Mouse (Mus musculus): ENCODE results near the gene Cyb5d2. TPM values are rescaled to one million over a fixed set of nuclear protein-coding genes. Genes with fewer than 3 reads are reported as not detected.

The Cyb5d2 gene
- polyA plus RNA-seq (2014; fragmentation: Nextera tagmentation; extraction: Ambion mirVana): 3.0 and 4.7 TPM in 2 replicates

DNA sequence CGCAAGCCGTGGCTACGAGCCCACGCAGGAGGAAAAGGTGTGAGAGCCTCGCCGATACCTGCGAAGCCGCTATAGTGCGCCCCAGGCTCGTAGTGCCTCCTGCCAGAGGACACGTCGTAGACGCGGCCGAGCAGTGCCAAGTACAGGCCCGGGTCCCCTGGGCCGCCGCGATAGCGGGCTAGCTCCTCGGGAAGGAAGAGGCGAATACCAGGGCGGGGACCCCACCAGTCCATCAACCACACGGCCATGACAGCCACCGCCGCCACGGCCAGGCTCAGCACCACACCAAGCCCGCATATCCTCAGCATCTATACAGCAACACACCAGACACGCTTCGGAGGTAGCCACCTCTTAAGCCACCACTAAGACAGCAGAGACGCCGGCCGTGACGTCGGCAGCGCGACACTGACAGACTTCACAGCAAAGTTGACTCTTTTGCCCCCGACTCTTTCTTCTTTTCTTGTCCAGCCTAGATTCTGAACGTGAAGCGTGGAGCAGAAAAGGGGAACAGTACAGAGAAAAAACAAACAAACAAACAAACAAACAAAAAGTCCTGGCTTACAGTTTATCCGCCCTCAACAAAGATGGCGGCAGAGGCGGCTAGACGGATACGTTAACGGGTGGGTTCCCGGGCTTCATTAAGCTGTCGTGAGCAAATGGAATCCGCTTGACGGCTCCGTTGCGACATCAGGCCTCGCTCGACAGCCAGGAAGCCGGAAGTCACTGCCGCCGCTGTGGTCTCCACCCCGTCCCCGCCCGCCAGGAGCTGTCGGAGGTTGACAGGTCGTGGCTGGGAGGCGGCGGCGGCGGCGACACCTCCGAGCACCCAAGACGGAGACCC lies at the start of gene Cyb5d2, which contains the start of gene Zzef1:
Cyb5d2 (minus strand) TSS at position 688 of the 841 bp plus-strand sequence.
Zzef1 (plus strand) TSS at position 772 of the 841 bp plus-strand sequence.
- DNase-seq (ENCODE audit: low spot score, missing footprints) (peak; percentile 97), ATAC-seq (ENCODE audit: low FRiP score) (peak; percentile 93)
- Histone ChIP-seq H3K4me1 (ENCODE audit: control insufficient read depth, insufficient read depth, low read length) (peaks cover 2% of the 10 kb centered on the region; the same call in 1 of the 2 replicates), H3K9ac (ENCODE audit: low read length) (peak within 1 kb of the TSS; percentile 79), H3K4me3 (ENCODE audit: low read depth, low read length) (peak within 1 kb of the TSS; percentile 95), H3K9me3 (ENCODE audit: control insufficient read depth, low read length) (no peaks in the 10 kb centered on the region), H3K27me3 (ENCODE audit: control insufficient read depth, insufficient read depth, low read length) (no peaks in the 10 kb centered on the region), H3K4me2 (peak within 1 kb of the TSS; percentile 64), H3K27ac (ENCODE audit: low read depth, low read length) (peak within 1 kb of the TSS; percentile 4), H3K36me3 (ENCODE audit: control insufficient read depth, insufficient read depth, low read length) (no peaks in the 10 kb centered on the region)
- under 1% methylated on average over 69 of the region's 69 CpGs for WGBS

DNA sequence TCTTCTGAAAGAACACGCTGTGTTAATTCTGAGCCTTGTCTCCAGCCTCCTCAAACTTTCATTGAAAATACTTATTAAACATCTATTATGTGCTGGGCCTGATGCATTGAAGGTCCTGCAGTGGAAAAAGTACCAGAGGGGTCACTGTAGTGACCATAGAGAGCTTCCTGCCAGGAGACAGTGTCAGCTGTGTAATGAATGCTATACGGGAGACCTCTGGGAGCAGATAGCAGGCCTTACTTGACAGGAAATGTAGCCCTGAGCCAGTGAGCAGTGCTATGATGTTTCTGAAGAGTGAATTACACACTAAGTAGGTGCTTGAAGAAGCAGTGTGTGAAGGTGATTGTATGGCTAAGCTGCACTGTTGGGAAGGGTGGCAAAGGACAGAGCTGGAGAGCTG lies 49.6 kb upstream of the Cyb5d2 start:
- Histone ChIP-seq H3K27me3 (ENCODE audit: control insufficient read depth, insufficient read depth, low read length) (no peaks in the 10 kb centered on the region), H3K4me3 (ENCODE audit: low read depth, low read length) (no peak overlapping the region), H3K4me1 (ENCODE audit: control insufficient read depth, insufficient read depth, low read length) (no peaks in the 10 kb centered on the region), H3K9me3 (ENCODE audit: control insufficient read depth, low read length) (no peaks in the 10 kb centered on the region), H3K36me3 (ENCODE audit: control insufficient read depth, insufficient read depth, low read length) (peaks cover 5% of the 10 kb centered on the region; the same call in 1 of the 2 replicates), H3K27ac (ENCODE audit: low read depth, low read length) (no peak overlapping the region), H3K9ac (ENCODE audit: low read length) (no peak overlapping the region), H3K4me2 (no peak overlapping the region)
- peak; percentile 56 for DNase-seq (ENCODE audit: low spot score, missing footprints)
- 85% methylated on average over 2 of the region's 2 CpGs for WGBS
- ATAC-seq (ENCODE audit: low FRiP score): no peak

DNA sequence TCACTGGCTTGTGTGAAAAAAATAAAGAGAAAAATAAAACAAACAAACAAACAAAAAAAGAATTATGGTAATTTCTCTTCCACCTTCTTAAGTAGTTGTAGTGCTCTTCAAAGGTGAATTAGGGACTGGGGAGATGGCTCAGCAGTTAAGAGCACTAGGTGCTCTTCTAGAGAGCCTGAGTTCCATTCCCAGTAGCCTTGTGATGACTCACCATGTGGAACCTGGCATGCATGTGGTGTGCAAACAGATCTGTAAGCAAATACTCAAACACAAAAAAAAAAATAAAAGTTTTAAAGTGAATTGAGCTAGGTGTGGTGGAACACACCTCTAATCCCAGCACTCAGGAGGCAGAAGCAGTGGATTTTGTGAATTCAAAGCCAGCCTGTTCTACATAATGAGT lies 47.6 kb upstream of the Cyb5d2 start:
- no peak overlapping the region for H3K4me3 ChIP-seq (ENCODE audit: low read depth, low read length)
- H3K27me3 ChIP-seq (ENCODE audit: control insufficient read depth, insufficient read depth, low read length): no peaks in the 10 kb centered on the region

DNA sequence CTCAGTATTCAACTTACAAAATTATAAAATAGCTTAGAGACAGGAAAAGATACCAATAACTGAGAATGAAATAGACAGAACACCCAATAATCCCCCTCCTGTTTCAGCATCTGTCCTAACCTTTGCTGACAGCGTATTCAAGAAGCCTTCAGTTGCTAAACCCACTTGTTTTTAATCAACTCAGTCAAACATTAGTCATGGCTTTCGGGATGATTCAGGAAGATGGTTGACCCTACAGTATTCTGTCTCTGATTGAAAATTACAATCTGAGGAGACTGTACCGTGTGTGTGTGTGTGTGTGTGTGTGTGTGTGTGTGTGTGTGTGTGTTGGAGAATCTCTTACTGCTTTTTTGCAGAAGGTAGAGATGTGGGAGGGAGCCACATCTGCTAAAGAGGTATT lies 46.8 kb upstream of the Cyb5d2 start:
- WGBS: 84% methylated on average over 3 of the region's 3 CpGs
- H3K27me3 ChIP-seq (ENCODE audit: control insufficient read depth, insufficient read depth, low read length): no peaks in the 10 kb centered on the region
- no peak overlapping the region for H3K4me2 ChIP-seq
- no peaks in the 10 kb centered on the region for H3K36me3 ChIP-seq (ENCODE audit: control insufficient read depth, insufficient read depth, low read length)
- H3K4me3 ChIP-seq (ENCODE audit: low read depth, low read length): no peak overlapping the region
- no peaks in the 10 kb centered on the region for H3K4me1 ChIP-seq (ENCODE audit: control insufficient read depth, insufficient read depth, low read length)
- no peak for DNase-seq (ENCODE audit: low spot score, missing footprints)
- no peak overlapping the region for H3K27ac ChIP-seq (ENCODE audit: low read depth, low read length)
- ATAC-seq (ENCODE audit: low FRiP score): no peak
- H3K9ac ChIP-seq (ENCODE audit: low read length): no peak overlapping the region
- no peaks in the 10 kb centered on the region for H3K9me3 ChIP-seq (ENCODE audit: control insufficient read depth, low read length)

More for the DNA sequence above, 47.6 kb upstream of the Cyb5d2 start:
- Histone ChIP-seq H3K4me2 (no peak overlapping the region), H3K9ac (ENCODE audit: low read length) (no peak overlapping the region), H3K27ac (ENCODE audit: low read depth, low read length) (no peak overlapping the region), H3K36me3 (ENCODE audit: control insufficient read depth, insufficient read depth, low read length) (peaks cover under 1% of the 10 kb centered on the region; the same call in 1 of the 2 replicates), H3K4me1 (ENCODE audit: control insufficient read depth, insufficient read depth, low read length) (no peaks in the 10 kb centered on the region), H3K9me3 (ENCODE audit: control insufficient read depth, low read length) (no peaks in the 10 kb centered on the region)
- DNase-seq (ENCODE audit: low spot score, missing footprints) (no peak), ATAC-seq (ENCODE audit: low FRiP score) (no peak)

GRCm38 (mm10) chr11:72829869-72830268 lies 33.9 kb upstream of the Cyb5d2 start:
- Histone ChIP-seq H3K4me2 (no peak overlapping the region), H3K4me3 (ENCODE audit: low read depth, low read length) (no peak overlapping the region), H3K4me1 (ENCODE audit: control insufficient read depth, insufficient read depth, low read length) (no peaks in the 10 kb centered on the region), H3K9ac (ENCODE audit: low read length) (no peak overlapping the region), H3K36me3 (ENCODE audit: control insufficient read depth, insufficient read depth, low read length) (peaks cover 7% of the 10 kb centered on the region; the same call in 1 of the 2 replicates), H3K27ac (ENCODE audit: low read depth, low read length) (no peak overlapping the region), H3K27me3 (ENCODE audit: control insufficient read depth, insufficient read depth, low read length) (no peaks in the 10 kb centered on the region), H3K9me3 (ENCODE audit: control insufficient read depth, low read length) (no peaks in the 10 kb centered on the region)
- 90% methylated on average over 3 of the region's 3 CpGs for WGBS
- DNase-seq (ENCODE audit: low spot score, missing footprints) (no peak), ATAC-seq (ENCODE audit: low FRiP score) (no peak)

- no peaks in the 10 kb centered on the region for H3K9me3 ChIP-seq (ENCODE audit: control insufficient read depth, low read length)
- H3K4me3 ChIP-seq (ENCODE audit: low read depth, low read length): no peak overlapping the region
- no peak overlapping the region for H3K9ac ChIP-seq (ENCODE audit: low read length)
- no peaks in the 10 kb centered on the region for H3K4me1 ChIP-seq (ENCODE audit: control insufficient read depth, insufficient read depth, low read length)
- H3K27me3 ChIP-seq (ENCODE audit: control insufficient read depth, insufficient read depth, low read length): no peaks in the 10 kb centered on the region
- H3K27ac ChIP-seq (ENCODE audit: low read depth, low read length): no peak overlapping the region
- 92% methylated on average over 7 of the region's 7 CpGs for WGBS
- DNase-seq (ENCODE audit: low spot score, missing footprints) (no peak), ATAC-seq (ENCODE audit: low FRiP score) (no peak)
- H3K36me3 ChIP-seq (ENCODE audit: control insufficient read depth, insufficient read depth, low read length): peaks cover 2% of the 10 kb centered on the region; the same call in 1 of the 2 replicates
- H3K4me2 ChIP-seq: no peak overlapping the region
Measured at GRCm38 (mm10) chr11:72821041-72821440, 25.1 kb upstream of the Cyb5d2 start.

GRCm38 (mm10) chr11:72818067-72818466 lies 22.1 kb upstream of the Cyb5d2 start:
- WGBS: 93% methylated on average over 7 of the region's 7 CpGs
- no peaks in the 10 kb centered on the region for H3K4me1 ChIP-seq (ENCODE audit: control insufficient read depth, insufficient read depth, low read length)
- no peaks in the 10 kb centered on the region for H3K27me3 ChIP-seq (ENCODE audit: control insufficient read depth, insufficient read depth, low read length)
- no peak for ATAC-seq (ENCODE audit: low FRiP score)
- no peak overlapping the region for H3K9ac ChIP-seq (ENCODE audit: low read length)
- H3K27ac ChIP-seq (ENCODE audit: low read depth, low read length): no peak overlapping the region
- no peak overlapping the region for H3K4me2 ChIP-seq
- H3K36me3 ChIP-seq (ENCODE audit: control insufficient read depth, insufficient read depth, low read length): peaks cover 2% of the 10 kb centered on the region; the same call in 1 of the 2 replicates
- H3K4me3 ChIP-seq (ENCODE audit: low read depth, low read length): no peak overlapping the region
- DNase-seq (ENCODE audit: low spot score, missing footprints): no peak
- no peaks in the 10 kb centered on the region for H3K9me3 ChIP-seq (ENCODE audit: control insufficient read depth, low read length)

- WGBS: 87% methylated on average over 1 of the region's 1 CpGs
- Histone ChIP-seq H3K4me2 (no peak overlapping the region), H3K9me3 (ENCODE audit: control insufficient read depth, low read length) (no peaks in the 10 kb centered on the region), H3K27me3 (ENCODE audit: control insufficient read depth, insufficient read depth, low read length) (no peaks in the 10 kb centered on the region), H3K27ac (ENCODE audit: low read depth, low read length) (no peak overlapping the region), H3K36me3 (ENCODE audit: control insufficient read depth, insufficient read depth, low read length) (peaks cover 2% of the 10 kb centered on the region; the same call in 1 of the 2 replicates), H3K4me1 (ENCODE audit: control insufficient read depth, insufficient read depth, low read length) (no peaks in the 10 kb centered on the region), H3K9ac (ENCODE audit: low read length) (no peak overlapping the region), H3K4me3 (ENCODE audit: low read depth, low read length) (no peak overlapping the region)
- ATAC-seq (ENCODE audit: low FRiP score) (no peak), DNase-seq (ENCODE audit: low spot score, missing footprints) (no peak)
Measured at GRCm38 (mm10) chr11:72816859-72817258, 20.9 kb upstream of the Cyb5d2 start.

DNA sequence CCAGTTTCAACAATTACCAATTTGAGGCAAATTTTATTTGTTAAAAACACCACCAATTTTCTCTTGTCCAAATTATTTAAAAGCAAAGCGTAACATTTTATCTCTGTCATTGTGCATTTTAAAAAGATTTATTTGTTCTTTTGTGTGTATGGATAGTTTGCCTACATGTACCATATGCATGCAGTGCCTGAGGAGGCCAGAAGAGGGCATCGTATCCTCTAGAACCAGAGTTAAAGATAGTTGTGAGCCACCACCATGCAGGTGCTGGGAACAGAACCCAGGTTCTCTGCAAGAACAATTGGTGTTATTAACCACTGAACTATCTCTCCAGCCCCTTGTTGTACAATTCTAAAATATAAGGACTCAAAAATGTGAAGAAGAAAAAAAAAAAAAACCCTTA lies 18.2 kb upstream of the Cyb5d2 start:
- no peaks in the 10 kb centered on the region for H3K9me3 ChIP-seq (ENCODE audit: control insufficient read depth, low read length)
- WGBS: 75% methylated on average over 2 of the region's 2 CpGs
- no peak overlapping the region for H3K4me2 ChIP-seq
- no peaks in the 10 kb centered on the region for H3K4me1 ChIP-seq (ENCODE audit: control insufficient read depth, insufficient read depth, low read length)
- H3K27ac ChIP-seq (ENCODE audit: low read depth, low read length): no peak overlapping the region
- H3K27me3 ChIP-seq (ENCODE audit: control insufficient read depth, insufficient read depth, low read length): no peaks in the 10 kb centered on the region
- no peak for DNase-seq (ENCODE audit: low spot score, missing footprints)
- peaks cover 2% of the 10 kb centered on the region; the same call in 1 of the 2 replicates for H3K36me3 ChIP-seq (ENCODE audit: control insufficient read depth, insufficient read depth, low read length)
- H3K9ac ChIP-seq (ENCODE audit: low read length): no peak overlapping the region
- no peak overlapping the region for H3K4me3 ChIP-seq (ENCODE audit: low read depth, low read length)
- ATAC-seq (ENCODE audit: low FRiP score): no peak

Measured in midbrain, embryonic 11.5 days (tissue).